Mouse (Mus musculus) ES-CJ7 (cell line): ENCODE results near the gene Otp.

Experiments used
- DNase-seq: peaks from one replicate; pipeline ENCODE4 v3.0.0; 2011; ENCODE audit warnings: low read depth, low spot score

The Otp gene

GRCm38 (mm10) chr13:94874039-94874425 lies 1.4 kb upstream of the Otp start:
- DNase-seq, result no peak

GRCm38 (mm10) chr13:94874656-94875395 lies 576 bp upstream of the Otp start:
- no peak for DNase-seq

- DNase-seq, result peak; percentile 59
These were observed 1.1 kb downstream of the Otp start for GRCm38 (mm10) chr13:94876286-94877210.

GRCm38 (mm10) chr13:94877211-94877590 lies 1.8 kb downstream of the Otp start:
- peak; percentile 65 for DNase-seq

GRCm38 (mm10) chr13:94877991-94878745 lies 2.8 kb downstream of the Otp start:
- DNase-seq, result peak; percentile 53

GRCm38 (mm10) chr13:94881201-94881600 lies 5.8 kb downstream of the Otp start:
- no peak for DNase-seq

- DNase-seq, result no peak
These were observed 6.8 kb downstream of the Otp start for GRCm38 (mm10) chr13:94882221-94882620.

GRCm38 (mm10) chr13:94882711-94883145 lies 7.3 kb downstream of the Otp start:
- peak; percentile 57 for DNase-seq

GRCm38 (mm10) chr13:94883163-94883965 lies 8.0 kb downstream of the Otp start:
- peak; percentile 74 for DNase-seq

GRCm38 (mm10) chr13:94883966-94884960 lies 8.9 kb downstream of the Otp start:
- peak; percentile 70 for DNase-seq

- peak; percentile 60 for DNase-seq
These were observed 10.2 kb downstream of the Otp start for GRCm38 (mm10) chr13:94885291-94886235.

- DNase-seq, result peak; percentile 56
These were observed 32.4 kb downstream of the Otp start for GRCm38 (mm10) chr13:94907841-94908240.

GRCm38 (mm10) chr13:94912961-94913360 lies 37.6 kb downstream of the Otp start:
- DNase-seq, result no peak

- DNase-seq, result no peak
These were observed 40.3 kb downstream of the Otp start for GRCm38 (mm10) chr13:94915654-94916053.

GRCm38 (mm10) chr13:94928086-94928485 lies 52.7 kb downstream of the Otp start:
- no peak for DNase-seq
